14 mouse cellular contexts compared by ENCODE assay signal in genomic region chr9:68923128-68923601, GRCm38 (mm10).
A peak's percentile ranks its signal among the peaks of the same experiment; 100 is the strongest.
DNase-seq lines count a peak whose midpoint lies in the region; ATAC-seq and TF ChIP-seq lines count a peak whose summit lies in the region.
"Had no signal": no experiment of that assay in that cellular context is flagged by ENCODE, and none has a peak within 500 bp of the region (broad histone marks: within the 10 kb centered on the region; RNA-seq: fewer than 3 reads in every experiment).

No protein-coding gene starts in this region.

- TF ChIP-seq EP300 in liver, postnatal 0 days (IDR thresholded peaks at IDR 0.05; ENCODE audit: low read depth), result no peak

- DNase-seq in forebrain, embryonic 10.5 days (ENCODE audit: extremely low spot score, low spot score), result no peak
- peak; percentile 27 for DNase-seq in liver, postnatal 0 days
- DNase-seq in layer of hippocampus, adult 18-20 months (ENCODE audit: low spot score in 2 of 2), result peak; percentile 33 to 51
- peak; percentile 60 to 74 for DNase-seq in right cerebral cortex, postnatal 10 days (ENCODE audit: low spot score in 2 of 2)
- no peak for DNase-seq in gastrocnemius, postnatal 4 days (ENCODE audit: low spot score in 2 of 2)
- DNase-seq in testis, postnatal 10 days (ENCODE audit: low spot score), result no peak
- DNase-seq: B cell, adult 2 months had no signal

- no peak overlapping the region for H3K9ac ChIP-seq in forebrain, embryonic 12.5 days
- H3K9ac ChIP-seq in liver, postnatal 0 days (replicated peaks), result no peak overlapping the region
- H3K9ac ChIP-seq in liver, embryonic 12.5 days, result no peak overlapping the region
- H3K9ac ChIP-seq: embryonic facial prominence, embryonic 15.5 days; limb, embryonic 15.5 days; neural tube, embryonic 12.5 days had no signal

- peak; percentile 23; the same call in 1 of the 2 replicates for ATAC-seq in forebrain, embryonic 12.5 days (ENCODE audit: low FRiP score)
- no peak for ATAC-seq in liver, postnatal 0 days
- no peak for ATAC-seq in liver, embryonic 12.5 days
- ATAC-seq: intestine, postnatal 0 days had no signal

- no peak overlapping the region for H3K4me3 ChIP-seq in forebrain, embryonic 12.5 days (replicated peaks)
- H3K4me3 ChIP-seq in forebrain, embryonic 10.5 days, result no peak overlapping the region
- no peak overlapping the region for H3K4me3 ChIP-seq in liver, postnatal 0 days (ENCODE audit: low read depth, low read length)
- H3K4me3 ChIP-seq in liver, embryonic 12.5 days, result no peak overlapping the region
- H3K4me3 ChIP-seq: embryonic facial prominence, embryonic 15.5 days; limb, embryonic 15.5 days; neural tube, embryonic 12.5 days had no signal

- H3K27me3 ChIP-seq in forebrain, embryonic 12.5 days, result no peaks in the 10 kb centered on the region
- no peaks in the 10 kb centered on the region for H3K27me3 ChIP-seq in forebrain, embryonic 10.5 days (ENCODE audit: poor library complexity, severe bottlenecking)
- no peaks in the 10 kb centered on the region for H3K27me3 ChIP-seq in liver, postnatal 0 days (ENCODE audit: insufficient read depth, low read length)
- no peaks in the 10 kb centered on the region for H3K27me3 ChIP-seq in liver, embryonic 12.5 days (replicated peaks)
- H3K27me3 ChIP-seq: embryonic facial prominence, embryonic 15.5 days; limb, embryonic 15.5 days; neural tube, embryonic 12.5 days had no signal

- WGBS in forebrain, embryonic 12.5 days, result 71% methylated on average over 12 of the region's 12 CpGs
- WGBS in forebrain, embryonic 10.5 days, result 89% methylated on average over 12 of the region's 12 CpGs
- WGBS in liver, postnatal 0 days (ENCODE audit: insufficient replicate concordance), result 74% methylated on average over 12 of the region's 12 CpGs
- 76% methylated on average over 12 of the region's 12 CpGs for WGBS in liver, embryonic 12.5 days (ENCODE audit: insufficient replicate concordance)

- no peaks in the 10 kb centered on the region for H3K36me3 ChIP-seq in forebrain, embryonic 12.5 days (replicated peaks)
- H3K36me3 ChIP-seq in forebrain, embryonic 10.5 days (replicated peaks), result no peaks in the 10 kb centered on the region
- no peaks in the 10 kb centered on the region for H3K36me3 ChIP-seq in liver, postnatal 0 days (replicated peaks; ENCODE audit: insufficient read depth, low read length)
- H3K36me3 ChIP-seq in liver, embryonic 12.5 days, result no peaks in the 10 kb centered on the region
- H3K36me3 ChIP-seq: embryonic facial prominence, embryonic 15.5 days; G1E; limb, embryonic 15.5 days; neural tube, embryonic 12.5 days had no signal

- H3K4me2 ChIP-seq in forebrain, embryonic 12.5 days, result no peak overlapping the region
- H3K4me2 ChIP-seq in liver, postnatal 0 days (ENCODE audit: low read depth, low read length), result no peak overlapping the region
- H3K4me2 ChIP-seq in liver, embryonic 12.5 days, result no peak overlapping the region
- H3K4me2 ChIP-seq: embryonic facial prominence, embryonic 15.5 days; limb, embryonic 15.5 days; neural tube, embryonic 12.5 days had no signal

- TF ChIP-seq CTCF in liver, postnatal 0 days (IDR thresholded peaks at IDR 0.05; ENCODE audit: low read depth), result no peak

- H3K4me1 ChIP-seq in forebrain, embryonic 12.5 days, result no peaks in the 10 kb centered on the region; the same call in 1 of the 2 replicates
- no peaks in the 10 kb centered on the region for H3K4me1 ChIP-seq in forebrain, embryonic 10.5 days
- H3K4me1 ChIP-seq in liver, postnatal 0 days (ENCODE audit: insufficient read depth), result no peaks in the 10 kb centered on the region
- no peaks in the 10 kb centered on the region for H3K4me1 ChIP-seq in liver, embryonic 12.5 days
- H3K4me1 ChIP-seq: limb, embryonic 15.5 days; neural tube, embryonic 12.5 days had no signal

- no peak overlapping the region for H3K27ac ChIP-seq in forebrain, embryonic 12.5 days
- H3K27ac ChIP-seq in forebrain, embryonic 10.5 days, result no peak overlapping the region
- H3K27ac ChIP-seq in liver, postnatal 0 days (ENCODE audit: low read depth), result no peak overlapping the region
- no peak overlapping the region for H3K27ac ChIP-seq in liver, embryonic 12.5 days
- H3K27ac ChIP-seq: embryonic facial prominence, embryonic 15.5 days; limb, embryonic 15.5 days; neural tube, embryonic 12.5 days had no signal

- H3K9me3 ChIP-seq in forebrain, embryonic 12.5 days, result no peaks in the 10 kb centered on the region
- no peaks in the 10 kb centered on the region for H3K9me3 ChIP-seq in forebrain, embryonic 10.5 days
- no peaks in the 10 kb centered on the region for H3K9me3 ChIP-seq in liver, postnatal 0 days (ENCODE audit: low read length)
- H3K9me3 ChIP-seq in liver, embryonic 12.5 days (replicated peaks), result no peaks in the 10 kb centered on the region
- H3K9me3 ChIP-seq: embryonic facial prominence, embryonic 15.5 days; limb, embryonic 15.5 days had no signal

Comparison
In these comparisons a context has a peak if more than half of its experiments do, and no peak if none do; other contexts are left out.
1. DNase-seq: peak in liver, postnatal 0 days (single experiment), layer of hippocampus, adult 18-20 months (2 of 2) and right cerebral cortex, postnatal 10 days (2 of 2); none in forebrain, embryonic 10.5 days (single experiment), gastrocnemius, postnatal 4 days (0 of 2) and testis, postnatal 10 days (single experiment).